Mouse (Mus musculus): ENCODE measurements around the gene Luc7l.
A peak's percentile ranks its signal among the peaks of the same experiment; 100 is the strongest.
"Not testable (repeated sequence)": the region's sequence is repeated elsewhere in the genome, so short reads cannot be mapped to it uniquely, and the experiment has no call there.

Gene Luc7l

DNA sequence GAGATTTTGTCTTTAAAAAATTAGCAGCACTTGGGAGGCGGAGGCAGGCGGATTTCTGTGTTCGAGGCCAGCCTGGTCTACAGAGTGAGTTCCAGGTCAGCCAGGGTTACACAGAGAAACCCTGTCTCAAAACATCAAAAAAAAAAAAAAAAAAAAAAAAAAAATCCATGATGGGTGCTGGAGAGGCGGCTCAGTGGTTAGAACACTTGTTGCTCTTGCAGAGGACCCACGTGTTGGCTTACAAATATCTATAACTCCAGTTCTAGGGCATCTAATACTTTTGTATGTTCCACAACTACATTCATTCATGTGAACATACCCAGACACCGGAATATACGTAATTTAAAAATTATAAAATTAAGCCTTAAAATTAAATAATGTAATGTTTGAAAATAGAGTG is 2.6 kb downstream of the Luc7l start:
- DNase-seq = no peak

DNA sequence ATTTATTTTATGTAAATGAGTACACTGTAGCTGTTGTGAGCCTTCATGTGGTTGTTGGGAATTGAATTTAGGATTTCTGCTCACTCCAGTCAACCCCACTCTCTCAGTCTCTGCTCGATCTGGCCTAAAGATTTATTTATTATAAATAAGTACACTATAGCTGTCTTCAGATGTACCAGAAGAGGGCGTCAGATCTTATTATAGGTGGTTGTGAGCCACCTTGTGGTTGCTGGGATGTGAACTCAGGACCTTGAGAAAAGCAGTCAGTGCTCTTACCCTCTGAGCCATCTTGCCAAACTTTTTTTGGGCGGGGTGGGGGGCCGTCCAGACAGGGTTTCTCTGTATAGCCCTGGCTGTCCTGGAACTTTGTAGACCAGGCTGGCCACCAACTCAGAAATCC is 9.1 kb downstream of the Luc7l start:
- no peak for DNase-seq

DNA sequence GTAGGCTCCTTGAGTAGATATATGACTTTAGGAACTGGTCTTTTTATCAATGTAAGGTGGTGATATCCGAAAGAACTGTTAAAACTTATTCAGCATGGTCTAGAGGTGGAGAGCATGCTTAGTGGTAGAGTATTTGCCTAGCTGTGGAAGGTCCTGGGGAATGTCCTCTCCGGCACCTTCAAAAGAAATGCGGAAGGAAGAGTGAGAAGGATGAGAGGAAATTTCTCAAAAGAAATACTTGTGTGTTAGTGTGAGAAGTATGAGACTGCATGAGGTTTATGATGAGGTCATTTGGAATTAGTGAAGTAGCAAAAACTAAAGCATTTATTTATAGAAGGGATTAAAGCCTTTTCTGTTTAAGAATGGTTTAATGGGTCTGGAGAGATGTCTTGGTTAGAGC is 9.7 kb downstream of the Luc7l start:
- DNase-seq = no peak

DNA sequence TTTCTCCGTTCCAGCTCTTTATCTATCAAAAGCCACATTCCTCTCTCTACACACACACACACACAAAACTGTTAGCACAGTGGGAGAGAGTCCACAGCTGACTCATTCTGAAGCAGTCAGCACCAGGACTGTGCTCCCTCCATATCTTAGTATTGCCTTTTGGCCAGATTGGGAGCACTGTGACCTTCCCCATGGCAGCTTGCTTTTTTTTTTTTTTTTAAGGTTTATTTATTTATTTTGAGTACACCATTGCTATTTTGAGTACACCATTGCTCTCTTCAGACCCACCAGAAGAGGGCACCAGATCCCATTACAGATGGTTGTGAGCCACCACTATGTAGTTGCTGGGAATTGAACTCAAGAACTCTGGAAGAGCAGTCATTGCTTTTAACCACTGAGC is 16.2 kb downstream of the Luc7l start:
- DNase-seq = no peak

DNA sequence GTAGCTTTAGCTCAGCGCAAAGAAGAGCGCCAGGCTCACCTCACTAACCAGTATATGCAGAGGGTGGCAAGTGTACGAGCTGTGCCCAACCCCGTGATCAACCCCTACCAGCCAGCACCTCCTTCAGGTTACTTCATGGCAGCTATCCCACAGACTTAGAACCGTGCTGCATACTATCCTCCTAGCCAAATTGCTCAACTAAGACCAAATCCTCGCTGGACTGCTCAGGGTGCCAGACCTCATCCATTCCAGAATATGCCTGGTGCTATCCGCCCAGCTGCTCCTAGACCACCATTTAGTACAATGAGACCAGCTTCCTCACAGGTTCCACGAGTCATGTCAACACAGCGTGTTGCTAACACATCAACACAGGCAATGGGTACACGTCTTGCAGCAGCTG is 16.9 kb downstream of the Luc7l start:
- not testable (repeated sequence) for DNase-seq

DNA sequence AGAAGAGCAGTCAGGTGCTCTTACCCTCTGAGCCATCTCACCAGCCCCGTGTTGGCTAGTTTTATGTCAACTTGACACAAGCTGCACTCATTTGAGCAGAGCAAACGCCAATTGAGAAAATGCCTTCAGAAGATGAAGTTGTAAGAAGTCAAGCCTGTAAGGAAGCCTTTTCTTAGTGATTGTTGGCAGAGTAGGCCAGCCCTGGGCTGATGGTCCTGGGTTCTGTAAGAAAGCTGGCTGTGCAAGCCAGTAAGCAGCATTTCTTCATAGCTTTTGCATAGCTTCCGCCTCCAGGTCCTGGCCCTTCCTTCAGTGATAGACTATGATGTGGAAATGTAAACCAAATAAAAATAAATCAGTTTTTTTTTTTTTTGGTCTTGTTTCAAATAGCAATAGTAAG is 19.9 kb downstream of the Luc7l start:
- no peak for DNase-seq

DNA sequence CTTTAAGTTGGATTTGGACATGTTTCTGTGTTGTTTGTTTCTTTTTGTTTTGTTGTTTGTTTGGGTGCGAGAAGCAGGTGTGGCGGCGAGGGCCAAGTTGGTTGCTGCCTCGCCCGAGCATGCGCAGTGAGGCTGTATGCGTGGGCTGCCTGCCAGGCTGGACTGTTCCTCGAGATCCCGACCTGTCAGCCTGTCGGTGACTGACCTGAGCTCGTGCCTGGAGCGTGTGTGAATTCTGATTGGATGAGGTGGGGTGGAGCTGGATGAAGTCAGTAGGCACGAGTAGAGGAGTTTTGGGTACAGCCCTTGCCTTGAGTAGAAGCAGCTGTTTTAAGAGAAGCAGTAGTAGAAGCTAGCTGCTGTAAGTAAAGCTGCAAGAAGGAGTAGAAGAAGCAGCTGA is 23.2 kb downstream of the Luc7l start:
- DNase-seq = no peak

DNA sequence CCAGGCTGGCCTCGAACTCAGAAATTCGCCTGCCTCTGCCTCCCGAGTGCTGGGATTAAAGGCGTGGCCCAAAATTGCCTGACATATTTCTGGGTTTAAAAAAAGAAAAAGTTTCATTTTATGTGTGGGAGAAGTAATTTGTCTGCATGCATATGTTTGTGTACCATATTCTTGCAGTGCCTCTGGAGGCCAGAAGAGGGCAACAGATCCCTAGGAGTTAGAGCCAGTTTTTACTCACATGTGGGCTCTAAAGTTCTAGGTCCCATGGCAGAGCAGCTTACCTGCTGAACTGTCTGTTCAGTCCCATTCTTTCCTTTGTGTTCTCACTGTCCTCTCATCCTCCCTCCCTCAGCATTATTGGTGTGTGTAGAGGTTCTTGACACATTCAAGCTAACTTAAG is 24.0 kb downstream of the Luc7l start:
- DNase-seq = peak; percentile 49 to 55

DNA sequence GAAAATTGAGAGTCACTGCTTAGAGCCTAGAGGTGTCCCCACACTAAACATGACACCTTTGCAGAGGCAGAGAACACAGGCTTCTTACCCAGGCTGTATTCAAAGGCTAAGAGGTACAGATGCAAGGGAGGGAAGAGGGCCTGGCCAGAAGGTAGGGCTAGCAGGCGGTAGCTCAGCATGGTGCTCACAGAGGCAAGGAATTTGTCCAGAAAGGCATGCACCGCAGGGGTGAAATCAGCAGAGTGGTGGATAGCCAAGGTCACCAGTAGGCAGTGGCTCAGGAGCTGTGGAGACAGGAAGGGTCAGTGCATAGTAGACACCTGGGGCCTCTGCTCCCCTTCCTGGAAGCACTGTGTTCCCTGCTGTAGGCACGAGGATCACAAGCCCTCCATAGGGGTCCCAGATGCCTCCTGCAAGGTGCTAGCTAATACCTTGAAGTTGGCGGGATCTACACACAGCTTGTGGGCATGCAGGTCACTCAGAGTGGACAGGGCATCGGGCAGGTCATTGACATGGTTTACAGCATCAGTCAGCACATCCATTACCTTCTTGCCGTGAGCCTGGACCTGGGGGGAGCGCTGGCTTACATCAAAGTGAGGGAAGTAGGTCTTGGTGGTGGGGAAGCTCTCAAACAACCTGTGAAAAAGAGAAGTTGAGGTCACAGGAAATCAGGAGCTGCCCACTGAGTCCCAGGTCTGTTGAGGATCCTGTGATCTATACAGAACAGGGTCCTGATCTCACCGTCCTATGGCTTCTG is 33.7 kb downstream of the Luc7l start:
- no peak for DNase-seq

DNA sequence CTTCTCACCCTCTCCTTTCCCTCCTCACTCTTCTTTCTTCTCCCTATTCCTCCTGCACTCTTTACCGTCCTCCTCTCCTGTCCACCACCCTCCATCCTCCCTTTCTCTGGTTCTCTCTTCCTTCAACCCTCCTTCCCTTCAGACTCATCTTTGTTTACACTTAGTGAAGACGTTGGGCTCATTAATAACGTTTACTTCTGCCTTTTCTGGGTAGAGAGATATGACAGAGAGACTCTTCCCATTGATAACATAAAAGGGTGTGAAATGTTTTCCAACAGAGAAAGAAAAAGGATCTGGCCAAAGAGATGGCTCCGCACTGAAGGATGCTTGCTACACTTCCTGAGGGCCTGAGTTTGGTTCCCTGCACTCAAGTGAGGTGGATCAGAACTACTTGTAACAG is 36.8 kb downstream of the Luc7l start:
- DNase-seq = no peak

DNA sequence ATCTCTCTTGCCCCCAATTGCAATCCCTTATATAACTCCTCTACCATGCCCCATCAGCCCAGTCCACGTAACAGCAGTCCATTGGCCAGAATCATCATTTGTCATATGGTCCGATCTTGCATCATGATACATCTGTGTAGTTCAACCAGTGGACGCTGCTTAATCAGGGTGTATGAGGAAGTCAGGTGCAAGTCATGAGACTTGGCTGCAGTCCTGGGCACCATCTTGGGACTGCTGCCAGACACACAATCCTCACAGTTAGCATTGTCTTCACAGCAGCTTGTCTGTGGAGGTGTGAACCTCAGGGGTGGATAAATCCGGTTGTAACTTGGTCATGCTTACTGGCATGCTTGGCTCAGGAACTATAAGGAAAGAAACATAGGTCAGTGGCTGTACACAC is 45.6 kb downstream of the Luc7l start:
- DNase-seq = not testable (repeated sequence)

DNA sequence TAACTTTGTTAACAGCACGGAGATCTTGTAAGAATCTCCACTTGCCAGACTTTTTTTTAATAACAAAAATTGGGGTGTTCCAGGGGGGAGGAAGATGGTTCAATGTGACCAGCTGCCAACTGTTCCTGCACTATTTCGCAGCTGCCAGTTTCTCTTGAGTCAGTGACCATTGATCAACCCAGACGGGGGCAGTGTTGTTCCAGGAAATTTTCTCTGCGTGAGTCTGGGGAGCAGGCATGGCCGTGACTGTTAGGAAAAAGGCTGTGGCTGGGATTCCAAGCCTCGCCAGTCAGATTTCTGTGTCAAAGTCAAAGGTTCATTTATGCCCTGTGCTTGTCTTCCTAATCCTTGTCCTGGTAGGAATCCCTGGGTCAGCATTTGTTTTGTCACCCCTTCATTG is 61.6 kb downstream of the Luc7l start:
- peak; percentile 87 to 90 for DNase-seq

DNA sequence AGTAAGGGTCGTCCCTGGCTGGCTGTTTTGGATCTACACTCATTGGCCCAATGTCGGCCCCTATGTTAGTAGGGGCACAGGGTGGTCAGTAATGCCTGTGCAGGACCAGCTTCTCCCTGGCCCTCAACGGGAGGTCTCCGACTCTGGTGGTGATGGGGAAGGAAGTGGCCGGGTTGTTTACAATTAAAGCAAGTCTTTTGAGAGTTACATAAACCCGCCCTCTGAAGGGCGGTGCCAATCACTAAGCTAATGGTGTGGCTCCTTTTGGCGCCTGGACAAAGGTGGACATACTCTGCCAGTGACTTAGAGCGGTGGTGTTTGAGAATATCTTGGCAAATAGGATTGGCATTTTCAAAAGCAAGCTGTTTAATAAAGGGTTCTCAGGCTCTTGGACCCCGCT is 62.8 kb downstream of the Luc7l start:
- peak; percentile 58 to 71 for DNase-seq

DNA sequence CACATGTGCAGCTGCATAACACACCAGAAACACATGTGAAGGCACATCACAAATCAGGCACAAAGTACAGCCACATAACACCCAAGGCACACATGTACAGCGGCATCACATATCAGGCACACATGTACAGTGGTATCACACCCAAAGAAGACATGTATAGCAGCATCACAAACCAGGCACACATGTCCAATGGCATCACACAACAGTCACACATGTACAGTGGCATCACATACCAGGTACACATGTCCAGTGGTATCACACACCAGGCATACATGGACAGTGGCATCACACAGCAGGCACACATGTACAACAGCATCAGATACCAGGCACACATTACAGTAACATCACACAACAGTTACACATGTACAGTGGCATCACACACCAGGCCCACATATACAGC is 65.7 kb downstream of the Luc7l start:
- DNase-seq = no peak

Data from kidney, postnatal 25 days (tissue).